Mouse (Mus musculus) embryonic facial prominence, embryonic 14.5 days (tissue): Measurements from ENCODE around the gene Gucd1. TPM values are rescaled to one million over a fixed set of nuclear protein-coding genes. Genes with fewer than 3 reads are reported as not detected.
"Not testable (repeated sequence)": the region's sequence is repeated elsewhere in the genome, so short reads cannot be mapped to it uniquely, and the experiment has no call there.

Experiments
- ATAC-seq: fragments of 200-750 bp; cut with Nextera tagmentation; 2 replicates; pipeline ENCODE4 v1.8.0; 2017; ENCODE audit warnings: low read depth, moderate number of reproducible peaks, moderate TSS enrichment
- DNase-seq: peaks from one replicate; pipeline ENCODE4 v3.0.0-alpha.2; 2015; ENCODE audit warnings: low spot score
- H3K27ac ChIP-seq: fragments of 300-500 bp; sonication (generic); replicated peaks from 2 replicates; pipeline ENCODE4 v1.5.1; 2014; ENCODE audit warnings: low read depth, mild to moderate bottlenecking, low read length, moderate library complexity
- H3K27me3 ChIP-seq: fragments of 300-500 bp; sonication (generic); replicated peaks from 2 replicates; pipeline ENCODE4 v1.6.1; 2014; ENCODE audit warnings: low read length; ENCODE audit not compliant: control insufficient read depth, insufficient read depth
- H3K36me3 ChIP-seq: fragments of 300-500 bp; sonication (generic); 2 replicates; pipeline ENCODE4 v1.6.1; 2014; ENCODE audit warnings: low read length, mixed read lengths; ENCODE audit not compliant: control insufficient read depth, insufficient read depth
- H3K4me1 ChIP-seq: fragments of 300-500 bp; sonication (generic); 2 replicates; pipeline ENCODE4 v1.6.1; 2014; ENCODE audit warnings: antibody characterized with exemption, low read length; ENCODE audit not compliant: control insufficient read depth, insufficient read depth
- H3K4me2 ChIP-seq: fragments of 300-500 bp; sonication (generic); 2 replicates; pipeline ENCODE4 v1.6.1; 2014; ENCODE audit warnings: low read depth, mild to moderate bottlenecking, low read length, moderate library complexity, mixed read lengths
- H3K4me3 ChIP-seq: fragments of 300-500 bp; sonication (generic); 2 replicates; pipeline ENCODE4 v1.5.1; 2014; ENCODE audit warnings: low read depth, mild to moderate bottlenecking, low read length
- H3K9ac ChIP-seq: fragments of 300-500 bp; sonication (generic); 2 replicates; pipeline ENCODE4 v1.6.1; 2014; ENCODE audit warnings: low read depth, mild to moderate bottlenecking, low read length, moderate library complexity, mixed read lengths
- H3K9me3 ChIP-seq: fragments of 300-500 bp; sonication (generic); 2 replicates; pipeline ENCODE4 v1.6.1; 2016; ENCODE audit warnings: low read length; ENCODE audit not compliant: control insufficient read depth
- WGBS: fragments of 180-500 bp; shearing (Covaris S2); extraction: QIAGEN DNeasy Blood & Tissue Kit; methylation state at CpG from one replicate; pipeline ENCODE4 v1.1.7; 2014; 5-methylcytosine and 5-hydroxymethylcytosine counted together
- polyA plus RNA-seq: library from polyadenylated mRNA; unstranded; fragments of >200 nt; fragmentation: Nextera tagmentation; extraction: Ambion mirVana; gene quantifications from 2 replicates; pipeline ENCODE4 v1.2.1, GENCODE M21; 2014

Gene Gucd1
- polyA plus RNA-seq, 1 experiment from 2014 or later, result 32.9 TPM

GRCm38 (mm10) chr10:75504234-75505129, 13.3 kb downstream of the Gucd1 start:
- H3K9me3 ChIP-seq, result peaks cover 3% of the 10 kb centered on the region; the same call in 1 of the 2 replicates
- no peak overlapping the region for H3K27ac ChIP-seq
- peaks cover 32% of the 10 kb centered on the region for H3K36me3 ChIP-seq
- no peaks in the 10 kb centered on the region for H3K27me3 ChIP-seq
- H3K9ac ChIP-seq, result no peak overlapping the region
- H3K4me3 ChIP-seq, result no peak overlapping the region
- DNase-seq (no peak), ATAC-seq (no peak)
- H3K4me1 ChIP-seq, result no peaks in the 10 kb centered on the region
- WGBS, result 80% methylated on average over 8 of the region's 8 CpGs
- no peak overlapping the region for H3K4me2 ChIP-seq

GRCm38 (mm10) chr10:75503692-75504091, 14.1 kb downstream of the Gucd1 start:
- Histone ChIP-seq H3K9me3 (peaks cover 3% of the 10 kb centered on the region; the same call in 1 of the 2 replicates), H3K27ac (no peak overlapping the region), H3K36me3 (peaks cover 24% of the 10 kb centered on the region), H3K4me2 (no peak overlapping the region), H3K27me3 (no peaks in the 10 kb centered on the region), H3K4me1 (no peaks in the 10 kb centered on the region), H3K9ac (no peak overlapping the region), H3K4me3 (no peak overlapping the region)
- WGBS, result 90% methylated on average over 7 of the region's 7 CpGs
- DNase-seq (no peak), ATAC-seq (no peak)

- Histone ChIP-seq H3K27ac (no peak overlapping the region), H3K4me2 (no peak overlapping the region), H3K9ac (no peak overlapping the region), H3K36me3 (0 out of 2 replicates have a peak, but pooled peaks cover 5% of the 10 kb centered on the region), H3K9me3 (peaks cover 3% of the 10 kb centered on the region; the same call in 1 of the 2 replicates), H3K4me3 (no peak overlapping the region), H3K27me3 (no peaks in the 10 kb centered on the region), H3K4me1 (no peaks in the 10 kb centered on the region)
- no peak for ATAC-seq
- WGBS, result 100% methylated on average over 1 of the region's 1 CpGs
- no peak for DNase-seq
Observed at GRCm38 (mm10) chr10:75501641-75502040, 16.1 kb downstream of the Gucd1 start.

GRCm38 (mm10) chr10:75500345-75500744, 17.4 kb downstream of the Gucd1 start:
- no peaks in the 10 kb centered on the region for H3K27me3 ChIP-seq
- DNase-seq, result no peak
- no peaks in the 10 kb centered on the region for H3K4me1 ChIP-seq
- no peak overlapping the region for H3K4me2 ChIP-seq
- H3K9me3 ChIP-seq, result peaks cover 3% of the 10 kb centered on the region; the same call in 1 of the 2 replicates
- no peak for ATAC-seq
- WGBS, result 74% methylated on average over 7 of the region's 7 CpGs
- H3K27ac ChIP-seq, result no peak overlapping the region
- no peak overlapping the region for H3K4me3 ChIP-seq
- H3K9ac ChIP-seq, result no peak overlapping the region
- no peaks in the 10 kb centered on the region for H3K36me3 ChIP-seq

GRCm38 (mm10) chr10:75499791-75500190, 18.0 kb downstream of the Gucd1 start:
- 45% methylated on average over 3 of the region's 3 CpGs for WGBS
- Histone ChIP-seq H3K27ac (no peak overlapping the region), H3K9me3 (peaks cover 3% of the 10 kb centered on the region; the same call in 1 of the 2 replicates), H3K4me3 (no peak overlapping the region), H3K27me3 (no peaks in the 10 kb centered on the region), H3K4me1 (no peaks in the 10 kb centered on the region), H3K4me2 (no peak overlapping the region), H3K36me3 (no peaks in the 10 kb centered on the region), H3K9ac (no peak overlapping the region)
- DNase-seq, result no peak
- no peak for ATAC-seq

GRCm38 (mm10) chr10:75499214-75499613, 18.6 kb downstream of the Gucd1 start:
- not testable (repeated sequence) for H3K4me1 ChIP-seq, H3K36me3 ChIP-seq, DNase-seq, ATAC-seq, H3K4me2 ChIP-seq, H3K9me3 ChIP-seq, H3K27me3 ChIP-seq, H3K4me3 ChIP-seq, H3K27ac ChIP-seq, H3K9ac ChIP-seq
- WGBS, result 83% methylated on average over 7 of the region's 7 CpGs

- no peaks in the 10 kb centered on the region for H3K9me3 ChIP-seq
- DNase-seq (no peak), ATAC-seq (no peak)
- no peak overlapping the region for H3K9ac ChIP-seq
- no peak overlapping the region for H3K4me2 ChIP-seq
- no peaks in the 10 kb centered on the region for H3K4me1 ChIP-seq
- no peaks in the 10 kb centered on the region for H3K36me3 ChIP-seq
- H3K4me3 ChIP-seq, result no peak overlapping the region
- H3K27me3 ChIP-seq, result no peaks in the 10 kb centered on the region
- H3K27ac ChIP-seq, result no peak overlapping the region
Observed at GRCm38 (mm10) chr10:75495921-75496320, 21.9 kb downstream of the Gucd1 start.

GRCm38 (mm10) chr10:75495304-75495703, 22.5 kb downstream of the Gucd1 start:
- Histone ChIP-seq H3K9ac (no peak overlapping the region), H3K4me2 (no peak overlapping the region), H3K27ac (no peak overlapping the region), H3K4me1 (no peaks in the 10 kb centered on the region), H3K27me3 (no peaks in the 10 kb centered on the region), H3K4me3 (no peak overlapping the region), H3K36me3 (no peaks in the 10 kb centered on the region), H3K9me3 (no peaks in the 10 kb centered on the region)
- no peak for DNase-seq
- no peak for ATAC-seq
- WGBS, result 51% methylated on average over 6 of the region's 6 CpGs

GRCm38 (mm10) chr10:75491936-75492262, 25.9 kb downstream of the Gucd1 start:
- Histone ChIP-seq H3K27ac (no peak overlapping the region), H3K4me1 (no peaks in the 10 kb centered on the region), H3K27me3 (no peaks in the 10 kb centered on the region), H3K4me2 (no peak overlapping the region), H3K9ac (no peak overlapping the region), H3K4me3 (no peak overlapping the region), H3K9me3 (no peaks in the 10 kb centered on the region), H3K36me3 (no peaks in the 10 kb centered on the region)
- ATAC-seq (no peak), DNase-seq (no peak)
- WGBS, result 43% methylated on average over 2 of the region's 2 CpGs
